Mouse (Mus musculus): ENCODE data around the gene Rhbdd3.

- TF ChIP-seq ZMIZ1 (IDR thresholded peaks at IDR 0.05; ENCODE audit: low read depth, low read length), result no peak
- TF ChIP-seq CTCF (IDR thresholded peaks at IDR 0.05 in 2 of 3, conservative IDR thresholded peaks at IDR 0.05 in 1 of 3; ENCODE audit: control insufficient read depth in 1 of 3, insufficient read depth in 1 of 3, low read depth in 2 of 3, low read length in 3 of 3, poor library complexity in 1 of 3, severe bottlenecking in 1 of 3), result no peak
- no peak for TF ChIP-seq RAD21 (IDR thresholded peaks at IDR 0.05; ENCODE audit: low read depth, low read length)
- TF ChIP-seq BHLHE40 (IDR thresholded peaks at IDR 0.05; ENCODE audit: borderline replicate concordance, low read depth, low read length), result no peak
- no peak for TF ChIP-seq MAZ (IDR thresholded peaks at IDR 0.05; ENCODE audit: low read depth, low read length)
- TF ChIP-seq JUND (IDR thresholded peaks at IDR 0.05; ENCODE audit: low read depth, low read length), result no peak
- TF ChIP-seq POLR2A (IDR thresholded peaks at IDR 0.05; ENCODE audit: control insufficient read depth in 1 of 2, insufficient read depth in 1 of 2, low read depth in 1 of 2, low read length in 2 of 2, poor library complexity in 1 of 2), result no peak
- no peak for TF ChIP-seq KAT2A (conservative IDR thresholded peaks at IDR 0.05; ENCODE audit: low read depth, low read length)
- no peak for TF ChIP-seq UBTF (IDR thresholded peaks at IDR 0.05; ENCODE audit: borderline replicate concordance, insufficient read depth, low read depth, low read length)
- no peak for TF ChIP-seq POLR2AphosphoS2 (IDR thresholded peaks at IDR 0.05; ENCODE audit: low read length)
Observed at GRCm38 (mm10) chr11:5140619-5141018, 41.9 kb downstream of the Rhbdd3 start.
